Mouse (Mus musculus) lung, postnatal 0 days (tissue): Measurements from ENCODE around the gene Rasgef1a.

Experiments
- CTCF ChIP-seq: IDR thresholded peaks from 2 replicates; pipeline ENCODE4 v1.5.1; 2016; ENCODE audit warnings: antibody characterized with exemption, mild to moderate bottlenecking
- EP300 ChIP-seq: IDR thresholded peaks from 2 replicates; pipeline ENCODE4 v1.6.1; 2016; ENCODE audit warnings: antibody characterized with exemption, mild to moderate bottlenecking, control low read depth

GRCm38 (mm10) chr6:118019569-118019968 lies 8.3 kb downstream of the Rasgef1a start:
- TF ChIP-seq CTCF: no peak
- TF ChIP-seq EP300: no peak
